ENCODE assay signal across 8 mouse cellular contexts in genomic region chr15:102295633-102296367, GRCm38 (mm10). TPM values are rescaled to one million over a fixed set of nuclear protein-coding genes. Genes with fewer than 3 reads are reported as not detected.
A peak's percentile ranks its signal among the peaks of the same experiment; 100 is the strongest.
DNase-seq lines count a peak whose midpoint lies in the region; ATAC-seq lines count a peak whose summit lies in the region.

Gene Espl1, plus strand, starts transcription at chr15:102296266.

- H3K9me3 ChIP-seq in embryonic facial prominence, embryonic 14.5 days (ENCODE audit: control insufficient read depth, low read length) = no peaks in the 10 kb centered on the region
- H3K9me3 ChIP-seq in kidney, embryonic 14.5 days (ENCODE audit: control insufficient read depth, low read length) = no peaks in the 10 kb centered on the region
- H3K9me3 ChIP-seq in limb, embryonic 15.5 days = no peaks in the 10 kb centered on the region

- peak within 1 kb of the TSS; percentile 64 for H3K9ac ChIP-seq in embryonic facial prominence, embryonic 14.5 days (ENCODE audit: low read depth, low read length)
- H3K9ac ChIP-seq in kidney, embryonic 14.5 days (ENCODE audit: low read depth, low read length) = peak within 1 kb of the TSS; percentile 67
- H3K9ac ChIP-seq in limb, embryonic 15.5 days = peak within 1 kb of the TSS; percentile 47

- ATAC-seq in embryonic facial prominence, embryonic 14.5 days (ENCODE audit: low read depth) = peak; percentile 99
- ATAC-seq in kidney, embryonic 14.5 days (ENCODE audit: low FRiP score, low TSS enrichment) = peak; percentile 98
- ATAC-seq in limb, embryonic 15.5 days (ENCODE audit: insufficient number of reproducible peaks, low FRiP score, low TSS enrichment, low read depth) = peak; percentile 95

- H3K27ac ChIP-seq in embryonic facial prominence, embryonic 14.5 days (replicated peaks; ENCODE audit: low read depth, low read length) = peak within 1 kb of the TSS; percentile 21; the same call in 1 of the 2 replicates
- no peak within 1 kb of the TSS for H3K27ac ChIP-seq in kidney, embryonic 14.5 days (ENCODE audit: low read depth, low read length)
- H3K27ac ChIP-seq in limb, embryonic 15.5 days = no peak within 1 kb of the TSS

- H3K4me3 ChIP-seq in embryonic facial prominence, embryonic 14.5 days (ENCODE audit: low read depth, low read length) = peak within 1 kb of the TSS; percentile 77
- peak within 1 kb of the TSS; percentile 72 for H3K4me3 ChIP-seq in kidney, embryonic 14.5 days (ENCODE audit: low read length)
- peak within 1 kb of the TSS; percentile 77 for H3K4me3 ChIP-seq in limb, embryonic 15.5 days

- H3K4me1 ChIP-seq in embryonic facial prominence, embryonic 14.5 days (ENCODE audit: control insufficient read depth, insufficient read depth, low read length) = peaks cover 9% of the 10 kb centered on the region
- H3K4me1 ChIP-seq in kidney, embryonic 14.5 days (ENCODE audit: control insufficient read depth, insufficient read depth, low read length) = no peaks in the 10 kb centered on the region
- peaks cover 7% of the 10 kb centered on the region for H3K4me1 ChIP-seq in limb, embryonic 15.5 days

- peaks cover 28% of the 10 kb centered on the region for H3K36me3 ChIP-seq in embryonic facial prominence, embryonic 14.5 days (ENCODE audit: control insufficient read depth, insufficient read depth, low read length)
- peaks cover 30% of the 10 kb centered on the region for H3K36me3 ChIP-seq in kidney, embryonic 14.5 days (ENCODE audit: control insufficient read depth, insufficient read depth, low read length)
- peaks cover 17% of the 10 kb centered on the region for H3K36me3 ChIP-seq in limb, embryonic 15.5 days

- peak; percentile 97 for DNase-seq in 3T3-L1 (ENCODE audit: low read depth, low spot score)
- DNase-seq in adrenal gland, postnatal 4 days (ENCODE audit: low spot score in 2 of 2) = peak; percentile 82
- DNase-seq in embryonic facial prominence, embryonic 14.5 days (ENCODE audit: low spot score) = peak; percentile 97
- peak; percentile 92 to 95 for DNase-seq in heart, adult 9 months (ENCODE audit: low spot score in 2 of 2)
- DNase-seq in monocyte, adult 2 months (ENCODE audit: low read depth in 1 of 2, low spot score in 2 of 2) = peak; percentile 81 to 88
- peak; percentile 93 to 95 for DNase-seq in spleen, postnatal 36 days (ENCODE audit: low spot score in 2 of 2)

- 6% methylated on average over 25 of the region's 25 CpGs for WGBS in embryonic facial prominence, embryonic 14.5 days
- 6% methylated on average over 25 of the region's 25 CpGs for WGBS in kidney, embryonic 14.5 days
- WGBS in limb, embryonic 15.5 days = 6% methylated on average over 25 of the region's 25 CpGs

- H3K27me3 ChIP-seq in embryonic facial prominence, embryonic 14.5 days (replicated peaks; ENCODE audit: control insufficient read depth, insufficient read depth, low read length) = no peaks in the 10 kb centered on the region
- H3K27me3 ChIP-seq in kidney, embryonic 14.5 days (ENCODE audit: control insufficient read depth, insufficient read depth, low read length) = no peaks in the 10 kb centered on the region
- H3K27me3 ChIP-seq in limb, embryonic 15.5 days = no peaks in the 10 kb centered on the region

- peak within 1 kb of the TSS; percentile 94 for H3K4me2 ChIP-seq in embryonic facial prominence, embryonic 14.5 days (ENCODE audit: low read depth, low read length)
- H3K4me2 ChIP-seq in kidney, embryonic 14.5 days (replicated peaks; ENCODE audit: low read depth, low read length) = peak within 1 kb of the TSS; percentile 67
- H3K4me2 ChIP-seq in limb, embryonic 15.5 days = peak within 1 kb of the TSS; percentile 92

RNA-seq across cellular contexts. Expression of gene Espl1, which starts in this region (rescaled TPM):
- 10 to 100 TPM; 16.5 to 24.5 TPM for total RNA-seq in adrenal gland, postnatal 4 days (2021)
- 22.4 and 24.0 TPM in 2 replicates for polyA plus RNA-seq in embryonic facial prominence, embryonic 14.5 days (2014; fragmentation: Nextera tagmentation; extraction: Ambion mirVana)
- polyA plus RNA-seq in kidney, embryonic 14.5 days (2014; fragmentation: Nextera tagmentation; extraction: Ambion mirVana) = 33.6 and 35.2 TPM in 2 replicates
- 17.7 and 19.5 TPM in 2 replicates for polyA plus RNA-seq in limb, embryonic 15.5 days (2015; fragmentation: Nextera tagmentation; extraction: Ambion mirVana)
